Mouse (Mus musculus) heart, adult 2 months (tissue): ENCODE results near the gene Ift81.

Source experiments
- CTCF ChIP-seq: fragments of 200-600 bp; IDR thresholded peaks from 2 replicates; pipeline ENCODE4 v1.8.1; 2022; ENCODE audit warnings: antibody characterized with exemption, mild to moderate bottlenecking, moderate library complexity
- EP300 ChIP-seq: fragments of 200-500 bp; IDR thresholded peaks from 2 replicates; pipeline ENCODE4 v1.6.1; 2011; ENCODE audit warnings: low read depth, low read length, control low read depth; ENCODE audit not compliant: insufficient read depth
- POLR2A ChIP-seq: fragments of 200-500 bp; IDR thresholded peaks from 2 replicates; pipeline ENCODE4 v1.6.1; 2011; ENCODE audit warnings: mild to moderate bottlenecking, low read depth, low read length, control low read depth; ENCODE audit not compliant: insufficient read depth

- TF ChIP-seq CTCF, result no peak
- TF ChIP-seq EP300, result peak; percentile 82; the same call in 1 of the 2 replicates
- no peak; the same call in 1 of the 2 replicates for TF ChIP-seq POLR2A
Observed at GRCm38 (mm10) chr5:122621376-122621886, 7.1 kb upstream of the Ift81 start.
